Mouse (Mus musculus): ENCODE results near the gene Frmd4b.
"Not testable (repeated sequence)": the region's sequence is repeated elsewhere in the genome, so short reads cannot be mapped to it uniquely, and the experiment has no call there.

Frmd4b gene

GRCm38 (mm10) chr6:97472873-97473550 is 144.3 kb downstream of the Frmd4b start:
- DNase-seq (ENCODE audit: low spot score): no peak

GRCm38 (mm10) chr6:97463898-97464524 is 153.3 kb downstream of the Frmd4b start:
- no peak for DNase-seq (ENCODE audit: low spot score)

- no peak for DNase-seq (ENCODE audit: low spot score)
These were observed 154.9 kb downstream of the Frmd4b start for GRCm38 (mm10) chr6:97462421-97462820.

GRCm38 (mm10) chr6:97459112-97459511 is 158.2 kb downstream of the Frmd4b start:
- DNase-seq (ENCODE audit: low spot score): no peak

GRCm38 (mm10) chr6:97458358-97458757 is 159.0 kb downstream of the Frmd4b start:
- no peak for DNase-seq (ENCODE audit: low spot score)

- no peak for DNase-seq (ENCODE audit: low spot score)
These were observed 159.4 kb downstream of the Frmd4b start for GRCm38 (mm10) chr6:97457954-97458353.

GRCm38 (mm10) chr6:97457210-97457609 is 160.1 kb downstream of the Frmd4b start:
- no peak for DNase-seq (ENCODE audit: low spot score)

GRCm38 (mm10) chr6:97452223-97452622 is 165.1 kb downstream of the Frmd4b start:
- DNase-seq (ENCODE audit: low spot score): no peak

GRCm38 (mm10) chr6:97449806-97450205 is 167.5 kb downstream of the Frmd4b start:
- no peak for DNase-seq (ENCODE audit: low spot score)

GRCm38 (mm10) chr6:97447020-97447419 is 170.3 kb downstream of the Frmd4b start:
- DNase-seq (ENCODE audit: low spot score): no peak

- no peak for DNase-seq (ENCODE audit: low spot score)
These were observed 173.2 kb downstream of the Frmd4b start for GRCm38 (mm10) chr6:97444145-97444544.

GRCm38 (mm10) chr6:97443522-97443921 is 173.8 kb downstream of the Frmd4b start:
- DNase-seq (ENCODE audit: low spot score): no peak

- no peak for DNase-seq (ENCODE audit: low spot score)
These were observed 176.0 kb downstream of the Frmd4b start for GRCm38 (mm10) chr6:97441357-97441756.

- no peak for DNase-seq (ENCODE audit: low spot score)
These were observed 178.3 kb downstream of the Frmd4b start for GRCm38 (mm10) chr6:97438918-97439645.

GRCm38 (mm10) chr6:97434753-97435152 is 182.6 kb downstream of the Frmd4b start:
- no peak for DNase-seq (ENCODE audit: low spot score)

GRCm38 (mm10) chr6:97431309-97432004 is 185.9 kb downstream of the Frmd4b start:
- no peak for DNase-seq (ENCODE audit: low spot score)

- no peak for DNase-seq (ENCODE audit: low spot score)
These were observed 186.8 kb downstream of the Frmd4b start for GRCm38 (mm10) chr6:97430519-97430918.

GRCm38 (mm10) chr6:97429688-97430343 is 187.5 kb downstream of the Frmd4b start:
- DNase-seq (ENCODE audit: low spot score): no peak

GRCm38 (mm10) chr6:97419771-97420446 is 197.4 kb downstream of the Frmd4b start:
- peak; percentile 37 for DNase-seq (ENCODE audit: low spot score)

GRCm38 (mm10) chr6:97416972-97417554 is 200.3 kb downstream of the Frmd4b start:
- peak; percentile 53 for DNase-seq (ENCODE audit: low spot score)

- not testable (repeated sequence) for DNase-seq (ENCODE audit: low spot score)
These were observed 201.8 kb downstream of the Frmd4b start for GRCm38 (mm10) chr6:97415578-97415977.

Data from ovary, postnatal 10 days (tissue).